Mouse (Mus musculus) embryonic facial prominence, embryonic 12.5 days (tissue): ENCODE data around the gene Bcl2l1. TPM values are rescaled to one million over a fixed set of nuclear protein-coding genes. Genes with fewer than 3 reads are reported as not detected.

Experiments
- ATAC-seq: fragments of 200-750 bp; cut with Nextera tagmentation; 2 replicates; pipeline ENCODE4 v1.8.0; 2017; ENCODE audit not compliant: insufficient number of reproducible peaks, insufficient read depth, low FRiP score, low TSS enrichment
- H3K27ac ChIP-seq: fragments of 300-500 bp; sonication (generic); 2 replicates; pipeline ENCODE4 v1.5.1; 2016; ENCODE audit warnings: mild to moderate bottlenecking
- H3K27me3 ChIP-seq: fragments of 300-500 bp; sonication (generic); 2 replicates; pipeline ENCODE4 v1.6.1; 2016; ENCODE audit warnings: mild to moderate bottlenecking, moderate library complexity
- H3K36me3 ChIP-seq: fragments of 300-500 bp; sonication (generic); 2 replicates; pipeline ENCODE4 v1.6.1; 2016; ENCODE audit warnings: mild to moderate bottlenecking
- H3K4me1 ChIP-seq: fragments of 300-500 bp; sonication (generic); 2 replicates; pipeline ENCODE4 v1.6.1; 2016
- H3K4me2 ChIP-seq: fragments of 300-500 bp; sonication (generic); replicated peaks from 2 replicates; pipeline ENCODE4 v1.6.1; 2016; ENCODE audit warnings: mild to moderate bottlenecking, moderate library complexity
- H3K4me3 ChIP-seq: fragments of 300-500 bp; sonication (generic); 2 replicates; pipeline ENCODE4 v1.5.1; 2016; ENCODE audit warnings: mild to moderate bottlenecking
- H3K9ac ChIP-seq: fragments of 300-500 bp; sonication (generic); 2 replicates; pipeline ENCODE4 v1.6.1; 2016; ENCODE audit warnings: mild to moderate bottlenecking, moderate library complexity
- H3K9me3 ChIP-seq: fragments of 300-500 bp; sonication (generic); 2 replicates; pipeline ENCODE4 v1.6.1; 2016; ENCODE audit warnings: mild to moderate bottlenecking, moderate library complexity
- WGBS: fragments of 180-500 bp; shearing (Covaris S2); methylation state at CpG from one replicate; pipeline ENCODE4 v1.1.7; 2016; 5-methylcytosine and 5-hydroxymethylcytosine counted together
- polyA plus RNA-seq: library from polyadenylated mRNA; unstranded; fragments of >200 nt; fragmentation: Nextera tagmentation; extraction: Ambion mirVana; gene quantifications from 2 replicates; pipeline ENCODE4 v1.2.1, GENCODE M21; 2016

Bcl2l1 gene
- polyA plus RNA-seq, result 104 and 105 TPM in 2 replicates

- peak; percentile 96 for ATAC-seq
- WGBS, result under 1% methylated on average over 73 of the region's 74 CpGs
- peak within 1 kb of the TSS; percentile 67 for H3K4me3 ChIP-seq
These were observed at the start of gene Bcl2l1 for GRCm38 (mm10) chr2:152831019-152831878. TSS of gene Bcl2l1 (minus strand) at chr2:152831728.

GRCm38 (mm10) chr2:152880898-152881297, 49.4 kb upstream of the Bcl2l1 start:
- no peak overlapping the region for H3K4me2 ChIP-seq
- H3K27me3 ChIP-seq, result no peaks in the 10 kb centered on the region
- no peak overlapping the region for H3K27ac ChIP-seq
- WGBS, result 92% methylated on average over 13 of the region's 13 CpGs
- ATAC-seq, result no peak
- H3K4me1 ChIP-seq, result no peaks in the 10 kb centered on the region
- peaks cover 79% of the 10 kb centered on the region for H3K36me3 ChIP-seq
- H3K4me3 ChIP-seq, result no peak overlapping the region
- no peaks in the 10 kb centered on the region for H3K9me3 ChIP-seq
- no peak overlapping the region for H3K9ac ChIP-seq

More at GRCm38 (mm10) chr2:152831019-152831878, at the start of gene Bcl2l1:
- Histone ChIP-seq H3K27me3 (no peaks in the 10 kb centered on the region), H3K4me1 (peaks cover 37% of the 10 kb centered on the region), H3K9me3 (no peaks in the 10 kb centered on the region), H3K4me2 (peak within 1 kb of the TSS; percentile 68), H3K27ac (peak within 1 kb of the TSS; percentile 98), H3K36me3 (peaks cover 5% of the 10 kb centered on the region; the same call in 1 of the 2 replicates), H3K9ac (peak within 1 kb of the TSS; percentile 85)

GRCm38 (mm10) chr2:152878239-152878638, 46.7 kb upstream of the Bcl2l1 start:
- Histone ChIP-seq H3K4me2 (no peak overlapping the region), H3K4me3 (no peak overlapping the region), H3K27me3 (no peaks in the 10 kb centered on the region), H3K36me3 (peaks cover 77% of the 10 kb centered on the region), H3K9ac (no peak overlapping the region), H3K4me1 (no peaks in the 10 kb centered on the region), H3K9me3 (no peaks in the 10 kb centered on the region), H3K27ac (no peak overlapping the region)
- WGBS, result 73% methylated on average over 3 of the region's 3 CpGs
- ATAC-seq, result no peak

GRCm38 (mm10) chr2:152863346-152863745, 31.8 kb upstream of the Bcl2l1 start:
- 95% methylated on average over 6 of the region's 6 CpGs for WGBS
- peaks cover 26% of the 10 kb centered on the region for H3K36me3 ChIP-seq
- ATAC-seq, result no peak

GRCm38 (mm10) chr2:152862638-152863037, 31.1 kb upstream of the Bcl2l1 start:
- H3K36me3 ChIP-seq, result peaks cover 26% of the 10 kb centered on the region

More at GRCm38 (mm10) chr2:152863346-152863745, 31.8 kb upstream of the Bcl2l1 start:
- Histone ChIP-seq H3K9ac (no peak overlapping the region), H3K4me3 (no peak overlapping the region), H3K27me3 (no peaks in the 10 kb centered on the region), H3K9me3 (no peaks in the 10 kb centered on the region), H3K4me1 (no peaks in the 10 kb centered on the region), H3K4me2 (no peak overlapping the region), H3K27ac (no peak overlapping the region)

GRCm38 (mm10) chr2:152861891-152862290, 30.4 kb upstream of the Bcl2l1 start:
- Histone ChIP-seq H3K4me3 (no peak overlapping the region), H3K9me3 (no peaks in the 10 kb centered on the region), H3K9ac (no peak overlapping the region), H3K27ac (no peak overlapping the region), H3K4me1 (no peaks in the 10 kb centered on the region), H3K4me2 (no peak overlapping the region), H3K36me3 (peaks cover 29% of the 10 kb centered on the region), H3K27me3 (no peaks in the 10 kb centered on the region)
- ATAC-seq, result no peak
- 84% methylated on average over 1 of the region's 1 CpGs for WGBS

More at GRCm38 (mm10) chr2:152862638-152863037, 31.1 kb upstream of the Bcl2l1 start:
- no peak for ATAC-seq
- WGBS, result 82% methylated on average over 3 of the region's 3 CpGs
- Histone ChIP-seq H3K9me3 (no peaks in the 10 kb centered on the region), H3K27ac (no peak overlapping the region), H3K9ac (no peak overlapping the region), H3K27me3 (no peaks in the 10 kb centered on the region), H3K4me3 (no peak overlapping the region), H3K4me2 (no peak overlapping the region), H3K4me1 (no peaks in the 10 kb centered on the region)

- H3K36me3 ChIP-seq, result peaks cover 47% of the 10 kb centered on the region
These were observed 28.0 kb upstream of the Bcl2l1 start for GRCm38 (mm10) chr2:152859501-152859900.

GRCm38 (mm10) chr2:152848466-152848865, 16.9 kb upstream of the Bcl2l1 start:
- H3K4me3 ChIP-seq, result peak overlapping the region; percentile 76
- no peaks in the 10 kb centered on the region for H3K27me3 ChIP-seq
- 4% methylated on average over 2 of the region's 2 CpGs for WGBS
- H3K4me1 ChIP-seq, result peaks cover 16% of the 10 kb centered on the region
- peaks cover 10% of the 10 kb centered on the region; the same call in 1 of the 2 replicates for H3K36me3 ChIP-seq
- peak overlapping the region; percentile 84; the same call in 1 of the 2 replicates for H3K27ac ChIP-seq
- ATAC-seq, result no peak
- no peaks in the 10 kb centered on the region for H3K9me3 ChIP-seq
- peak overlapping the region; percentile 67 for H3K9ac ChIP-seq
- H3K4me2 ChIP-seq, result peak overlapping the region; percentile 50

More at GRCm38 (mm10) chr2:152859501-152859900, 28.0 kb upstream of the Bcl2l1 start:
- Histone ChIP-seq H3K27ac (no peak overlapping the region), H3K4me2 (no peak overlapping the region), H3K9ac (no peak overlapping the region), H3K4me1 (no peaks in the 10 kb centered on the region), H3K4me3 (no peak overlapping the region), H3K27me3 (no peaks in the 10 kb centered on the region), H3K9me3 (no peaks in the 10 kb centered on the region)
- WGBS, result 70% methylated on average over 3 of the region's 3 CpGs
- ATAC-seq, result no peak

- Histone ChIP-seq H3K36me3 (peaks cover 4% of the 10 kb centered on the region; the same call in 1 of the 2 replicates), H3K9ac (peak within 1 kb of the TSS; percentile 67), H3K4me2 (peak within 1 kb of the TSS; percentile 50), H3K4me3 (peak within 1 kb of the TSS; percentile 76), H3K27me3 (no peaks in the 10 kb centered on the region), H3K9me3 (no peaks in the 10 kb centered on the region), H3K4me1 (peaks cover 16% of the 10 kb centered on the region), H3K27ac (peak within 1 kb of the TSS; percentile 84)
- under 1% methylated on average over 34 of the region's 34 CpGs for WGBS
- ATAC-seq, result peak; percentile 97
These were observed 16.3 kb upstream of the Bcl2l1 start, which contains the start of gene Tpx2 for GRCm38 (mm10) chr2:152847815-152848302. TSS of gene Tpx2 (plus strand) at chr2:152847964.

GRCm38 (mm10) chr2:152847057-152847814, 15.7 kb upstream of the Bcl2l1 start:
- ATAC-seq, result no peak
- Histone ChIP-seq H3K27me3 (no peaks in the 10 kb centered on the region), H3K4me2 (peak overlapping the region; percentile 37), H3K36me3 (no peaks in the 10 kb centered on the region; the same call in 1 of the 2 replicates), H3K27ac (no peak overlapping the region), H3K4me1 (peaks cover 16% of the 10 kb centered on the region), H3K4me3 (peak overlapping the region; percentile 76), H3K9ac (no peak overlapping the region), H3K9me3 (no peaks in the 10 kb centered on the region)
- WGBS, result 11% methylated on average over 3 of the region's 3 CpGs

GRCm38 (mm10) chr2:152842741-152843140, 11.2 kb upstream of the Bcl2l1 start:
- no peak overlapping the region for H3K27ac ChIP-seq
- H3K9me3 ChIP-seq, result no peaks in the 10 kb centered on the region
- no peak overlapping the region for H3K9ac ChIP-seq
- no peak for ATAC-seq
- H3K36me3 ChIP-seq, result no peaks in the 10 kb centered on the region
- no peaks in the 10 kb centered on the region for H3K4me1 ChIP-seq
- WGBS, result 70% methylated on average over 3 of the region's 3 CpGs
- no peak overlapping the region for H3K4me3 ChIP-seq
- H3K4me2 ChIP-seq, result no peak overlapping the region
- no peaks in the 10 kb centered on the region for H3K27me3 ChIP-seq
